Mouse (Mus musculus): ENCODE measurements around the gene Pla2g2f.

DNA sequence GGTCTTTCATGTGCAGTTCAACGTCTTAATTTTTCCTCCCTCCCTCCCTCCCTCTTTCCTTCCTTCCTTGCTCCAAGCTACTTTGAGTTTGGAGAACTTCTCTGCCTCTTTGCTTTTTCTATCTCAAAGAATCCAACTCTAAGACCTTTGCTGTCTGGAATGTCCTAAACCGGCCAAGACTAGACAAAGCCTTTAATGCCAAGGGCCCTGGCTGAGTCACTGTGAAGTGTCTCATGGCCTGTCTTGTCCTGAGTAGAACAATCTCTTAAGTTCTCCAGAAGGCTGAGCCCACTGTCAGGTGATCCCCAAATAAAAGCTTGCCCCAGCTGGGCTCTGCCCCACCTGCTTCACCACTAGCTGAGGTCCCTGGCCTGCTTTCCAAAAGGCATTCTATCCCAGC, 55.4 kb downstream of the Pla2g2f start:
- TF ChIP-seq CTCF (IDR thresholded peaks at IDR 0.05; ENCODE audit: control insufficient read depth, insufficient read depth, low read length) (no peak), POLR2A (IDR thresholded peaks at IDR 0.05; ENCODE audit: borderline replicate concordance, control insufficient read depth, low read depth, low read length) (no peak)

Data from bone marrow, adult 2 months (tissue).